Mouse (Mus musculus) neural tube, embryonic 10.5 days (tissue): ENCODE measurements at regions not wholly inside any gene's neighbourhood (a gene's known extent, or its start where the extent isn't known, plus 50 kb on each side); places are given as distances from the start of the nearest gene placed in this dataset.

Source experiments
- DNase-seq: peaks from one replicate; pipeline ENCODE4 v3.0.0-alpha.2; 2017; ENCODE audit warnings: low spot score; ENCODE audit errors: extremely low spot score

DNA sequence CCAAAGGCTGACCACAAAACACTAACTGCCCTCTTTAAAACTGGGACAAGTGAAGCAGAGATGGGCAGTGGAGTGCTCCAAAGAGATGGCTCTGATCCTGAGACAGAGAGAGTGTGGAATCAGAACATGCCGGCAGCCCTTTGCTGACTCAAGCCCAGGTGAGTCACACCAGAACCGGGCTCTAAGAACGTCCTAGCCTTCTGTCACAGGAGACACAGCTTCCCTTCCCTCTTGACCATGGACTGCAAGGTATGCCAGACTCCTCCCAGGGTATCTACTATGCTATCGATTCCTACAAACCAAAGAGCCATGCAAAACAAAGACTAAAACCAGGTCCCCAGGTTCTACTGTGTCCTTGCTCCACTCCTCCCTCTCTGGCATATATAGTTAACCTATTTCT, 98.0 kb downstream of the Dhx15 start:
- no peak for DNase-seq

DNA sequence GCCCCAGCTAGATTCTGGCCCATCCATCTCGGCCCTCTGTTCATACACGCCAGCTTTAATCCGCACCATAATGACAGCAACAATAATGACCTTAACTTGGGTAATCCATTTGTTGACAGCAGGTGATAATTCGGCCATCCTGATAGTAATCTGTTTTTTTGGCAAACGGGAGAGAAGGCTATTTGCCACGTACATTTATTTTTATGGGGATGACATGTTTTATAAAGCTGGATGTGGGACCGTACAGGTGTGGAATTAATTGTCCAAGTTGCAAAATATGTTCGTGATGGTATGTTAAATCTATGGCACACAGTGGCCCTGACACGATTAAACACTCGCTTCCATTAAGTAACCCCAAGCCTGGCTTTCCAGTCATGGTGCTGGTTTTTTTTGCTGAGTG, 102.2 kb downstream of the Dhx15 start:
- no peak for DNase-seq

DNA sequence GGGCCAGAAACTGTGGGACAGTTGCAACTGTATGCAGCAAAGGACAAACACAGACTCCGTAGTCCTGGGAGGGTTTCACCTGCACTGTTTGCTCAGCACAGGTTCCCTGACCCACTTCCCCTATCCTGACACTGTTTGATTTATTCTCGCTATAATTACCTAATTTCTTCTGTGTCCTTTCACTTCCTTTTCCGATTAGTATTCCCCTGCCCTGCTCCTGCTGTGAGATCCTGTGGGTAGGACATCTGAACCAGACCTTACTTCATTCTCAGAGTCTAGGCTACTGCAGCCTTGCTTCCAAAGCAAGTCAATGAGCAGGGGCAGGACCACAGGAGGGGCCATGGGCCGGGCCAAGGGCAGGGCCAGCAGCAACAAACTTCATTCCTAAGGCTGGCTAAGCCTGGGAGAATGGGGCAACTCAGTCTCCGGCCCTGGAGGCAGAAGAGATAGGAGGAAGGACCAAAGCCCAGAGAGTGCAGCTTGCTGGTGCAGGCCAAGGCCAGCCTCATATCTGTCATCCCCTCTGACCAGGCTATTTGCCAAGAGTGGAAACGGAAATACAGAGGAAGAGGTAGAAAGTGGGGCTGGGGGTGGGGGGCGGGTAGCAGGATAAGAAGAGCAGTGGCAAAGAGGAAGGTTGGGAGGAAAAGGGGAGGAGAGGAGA, 103.4 kb downstream of the Dhx15 start:
- no peak for DNase-seq

DNA sequence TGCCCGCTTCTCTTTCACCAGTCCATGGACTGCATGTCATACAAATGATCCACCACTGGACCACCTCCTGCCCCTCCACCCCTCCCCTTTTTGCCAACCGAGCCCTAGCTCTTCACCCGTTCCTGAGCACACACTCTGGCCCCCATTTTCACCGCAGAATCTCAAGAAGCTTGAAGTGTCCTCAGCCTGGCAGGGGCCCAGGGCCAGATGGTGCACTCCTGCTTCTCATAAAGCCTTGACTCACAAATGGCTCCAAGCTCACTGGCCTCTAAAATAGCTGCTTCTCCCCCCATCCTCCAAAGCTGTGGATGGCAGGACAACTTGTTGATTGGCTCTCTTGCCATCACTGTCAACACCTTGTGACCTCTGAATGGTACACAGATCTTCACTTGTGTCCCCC, 110.0 kb downstream of the Dhx15 start:
- DNase-seq: no peak

GRCm38 (mm10) chr5:52077696-52078095, 112.6 kb downstream of the Dhx15 start:
- DNase-seq: no peak

GRCm38 (mm10) chr5:52075096-52075495, 115.2 kb downstream of the Dhx15 start:
- DNase-seq: no peak

- peak; percentile 86 for DNase-seq
These were observed 125.4 kb downstream of the Dhx15 start for GRCm38 (mm10) chr5:52064804-52065451.

- no peak for DNase-seq
These were observed 128.1 kb downstream of the Dhx15 start for GRCm38 (mm10) chr5:52062214-52062613.

DNA sequence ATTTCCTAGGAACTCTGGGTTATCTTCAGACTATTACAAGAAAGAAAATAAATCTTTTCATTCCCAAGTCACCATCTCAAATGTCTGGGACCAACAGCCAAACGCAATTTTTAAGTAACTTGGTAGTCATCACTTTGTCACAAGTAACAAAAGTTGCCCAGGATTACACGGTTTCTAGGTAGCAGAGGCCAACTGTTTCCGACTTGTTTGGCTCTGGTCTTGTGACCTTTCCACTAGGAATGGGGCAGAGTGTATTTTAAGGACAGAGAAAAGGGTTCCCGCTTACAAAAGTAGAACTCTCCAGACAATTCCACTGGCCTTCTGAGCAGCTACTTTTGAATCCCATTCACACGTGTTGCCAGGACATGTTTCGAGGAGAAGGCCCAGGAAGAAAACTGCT, 129.1 kb downstream of the Dhx15 start:
- no peak for DNase-seq

DNA sequence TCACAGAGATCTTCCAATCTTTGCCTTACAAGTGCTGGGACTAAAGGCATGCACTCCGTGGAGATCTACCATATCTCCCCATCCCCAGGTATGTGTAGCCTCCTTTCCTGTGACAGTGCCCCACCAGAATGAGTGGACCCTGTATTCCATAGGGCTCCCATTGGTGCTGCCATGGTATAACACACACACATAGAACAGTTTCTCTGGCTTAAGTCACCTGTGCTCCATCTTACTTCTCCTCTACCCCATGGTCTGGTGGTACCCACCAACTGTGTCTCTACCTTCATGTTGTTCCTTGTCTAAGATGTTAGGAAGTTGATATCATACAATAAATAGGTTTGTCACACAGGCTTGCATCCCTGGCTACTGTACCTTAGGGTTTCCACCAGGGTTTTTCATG, 133.1 kb downstream of the Dhx15 start:
- no peak for DNase-seq

GRCm38 (mm10) chr5:52052072-52052465, 138.2 kb downstream of the Dhx15 start:
- DNase-seq: no peak

- no peak for DNase-seq
These were observed 138.8 kb downstream of the Dhx15 start for GRCm38 (mm10) chr5:52051383-52052071.

DNA sequence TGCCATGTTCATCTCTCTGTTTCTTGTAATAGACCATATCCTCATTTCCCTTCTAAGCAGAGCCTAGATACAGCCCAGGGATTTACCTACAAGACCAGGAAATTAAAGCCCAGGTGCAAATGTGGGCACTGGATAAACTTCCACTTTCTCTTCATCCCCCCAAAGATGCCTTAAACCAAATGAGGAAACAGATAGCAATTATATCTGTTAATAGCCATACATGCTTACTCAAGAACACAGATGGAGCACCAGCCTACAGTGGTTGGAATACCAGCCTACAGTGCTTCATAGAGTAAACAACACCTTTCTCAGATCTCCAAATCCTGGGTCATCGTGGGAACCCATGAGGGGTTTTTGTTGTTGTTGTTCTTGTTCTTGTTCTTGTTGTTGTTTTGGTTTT, 141.5 kb downstream of the Dhx15 start:
- no peak for DNase-seq

GRCm38 (mm10) chr5:52046704-52047103, 143.6 kb downstream of the Dhx15 start:
- no peak for DNase-seq

GRCm38 (mm10) chr5:52044101-52044500, 146.2 kb downstream of the Dhx15 start:
- DNase-seq: no peak

GRCm38 (mm10) chr5:52041447-52041846, 148.9 kb downstream of the Dhx15 start:
- no peak for DNase-seq

DNA sequence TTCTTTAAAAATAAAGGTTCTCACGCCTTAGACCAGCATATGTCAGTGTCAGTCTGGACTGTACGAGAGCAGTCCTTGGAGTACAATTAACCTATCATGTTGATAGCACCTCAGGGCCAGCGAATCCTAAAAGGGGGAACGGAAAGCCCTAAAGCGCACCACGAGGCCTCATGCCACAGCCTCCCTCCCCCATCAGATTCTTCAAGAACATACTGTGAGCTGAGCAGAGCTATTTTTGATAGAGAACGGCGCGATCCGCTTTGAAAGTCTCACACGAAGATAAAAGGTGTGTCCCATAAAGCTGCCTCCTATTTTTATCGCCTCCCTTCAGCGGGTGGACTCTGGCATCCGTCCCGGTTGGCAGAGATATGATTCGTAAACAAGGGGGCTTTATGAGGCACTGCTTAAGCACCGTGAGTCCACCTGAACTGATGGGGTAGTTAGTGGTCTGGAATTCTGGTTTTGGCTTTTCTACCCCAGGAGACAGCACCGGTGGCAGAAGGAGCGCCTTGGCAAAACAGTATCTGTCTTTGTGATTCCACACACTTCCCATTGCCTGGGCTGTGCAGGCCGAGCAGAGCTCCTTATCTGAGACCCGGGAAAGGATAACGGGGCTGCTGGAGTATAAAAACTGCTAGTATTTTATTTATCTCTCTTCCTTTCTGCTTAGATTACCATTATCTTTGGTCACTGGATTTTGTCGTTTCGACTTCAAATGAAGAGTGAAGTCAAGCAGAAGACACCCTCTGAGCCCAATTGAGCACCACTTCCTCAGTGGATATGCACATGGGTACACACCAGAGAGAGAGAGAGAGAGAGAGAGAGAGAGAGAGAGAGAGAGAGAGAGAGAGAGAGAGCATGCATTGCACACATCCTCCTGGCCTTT, 149.6 kb downstream of the Dhx15 start:
- no peak for DNase-seq

- no peak for DNase-seq
These were observed 155.0 kb downstream of the Dhx15 start for GRCm38 (mm10) chr5:52035339-52035738.

GRCm38 (mm10) chr5:52027478-52027877, 162.8 kb downstream of the Dhx15 start:
- DNase-seq: no peak

- DNase-seq: no peak
These were observed 164.2 kb downstream of the Dhx15 start for GRCm38 (mm10) chr5:52026148-52026547.

DNA sequence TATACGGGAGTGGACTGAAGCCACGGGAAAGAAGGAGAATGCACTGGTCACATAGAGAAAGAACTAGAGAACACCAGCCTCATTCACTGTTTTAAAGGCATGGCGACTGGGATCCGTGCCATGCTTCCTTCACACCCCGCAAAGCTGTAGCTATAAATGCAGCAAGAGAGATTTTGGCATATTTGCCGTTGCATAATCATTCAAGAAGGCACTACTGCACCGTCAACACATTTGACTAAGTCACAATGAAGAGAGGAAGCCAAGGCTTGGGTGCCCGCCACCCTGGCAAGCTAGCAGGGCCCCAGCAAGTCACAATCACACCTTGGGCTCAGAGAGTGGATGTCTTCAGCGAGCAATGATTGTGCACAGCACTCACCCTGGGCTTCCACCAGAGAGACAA, 167.1 kb downstream of the Dhx15 start:
- DNase-seq: no peak

DNA sequence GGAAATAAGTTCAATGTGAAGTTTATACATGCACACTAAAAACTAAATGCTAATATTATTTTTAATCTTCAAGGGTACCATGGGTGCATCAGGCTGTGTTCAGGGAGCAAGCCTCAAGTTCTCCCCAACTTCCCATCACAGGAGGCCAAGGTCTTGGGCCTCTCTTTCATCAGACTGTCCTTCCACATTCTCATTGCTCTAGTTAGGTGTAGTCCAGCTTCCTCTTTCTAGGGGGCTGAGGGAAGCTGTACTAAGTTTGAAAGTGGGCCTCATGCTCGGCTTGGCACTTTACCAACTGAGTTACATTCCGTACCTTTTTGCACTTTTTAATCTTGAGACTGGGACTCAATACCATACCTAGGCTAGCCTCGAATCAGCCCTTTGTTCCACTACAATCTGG, 173.3 kb downstream of the Dhx15 start:
- no peak for DNase-seq
